Comparison of ENCODE assay signal across 17 mouse cellular contexts in the genomic region with DNA sequence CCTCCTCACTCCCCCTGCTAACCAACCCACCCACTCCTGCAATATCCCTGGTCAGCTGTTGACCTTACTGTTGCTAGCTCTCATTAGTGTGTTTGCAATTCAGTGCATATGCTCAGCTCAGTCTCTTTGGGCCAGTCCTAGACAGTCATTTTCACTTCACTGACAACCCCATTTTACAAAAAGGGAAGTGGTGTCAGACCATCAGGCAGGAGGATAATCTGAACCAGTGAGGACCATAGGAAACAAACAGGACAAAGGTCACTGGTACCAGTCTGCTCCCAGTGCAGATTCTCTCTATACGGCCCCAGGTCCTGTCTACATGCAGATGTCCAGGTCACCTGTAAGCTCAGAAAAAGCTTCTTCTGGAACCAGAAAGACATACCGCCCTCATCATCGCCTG. TPM values are rescaled to one million over a fixed set of nuclear protein-coding genes. Genes with fewer than 3 reads are reported as not detected.
A peak's percentile ranks its signal among the peaks of the same experiment; 100 is the strongest.
DNase-seq lines count a peak whose midpoint lies in the region; ATAC-seq and TF ChIP-seq lines count a peak whose summit lies in the region.
"Had no signal": no experiment of that assay in that cellular context is flagged by ENCODE, and none has a peak within 500 bp of the region (broad histone marks: within the 10 kb centered on the region; RNA-seq: fewer than 3 reads in every experiment).

No protein-coding gene starts in this region.

- no peak overlapping the region for H3K9ac ChIP-seq in midbrain, embryonic 16.5 days (ENCODE audit: low read depth, low read length)
- no peak overlapping the region for H3K9ac ChIP-seq in forebrain, embryonic 15.5 days (replicated peaks)
- no peak overlapping the region for H3K9ac ChIP-seq in hindbrain, postnatal 0 days (replicated peaks; ENCODE audit: low read length)
- H3K9ac ChIP-seq: heart, embryonic 15.5 days; hindbrain, embryonic 15.5 days had no signal

- peaks cover 23% of the 10 kb centered on the region for H3K4me1 ChIP-seq in midbrain, embryonic 10.5 days
- H3K4me1 ChIP-seq in midbrain, embryonic 16.5 days (ENCODE audit: control insufficient read depth, insufficient read depth, low read length) = 0 out of 2 replicates have a peak, but pooled peaks cover 2% of the 10 kb centered on the region
- H3K4me1 ChIP-seq in forebrain, embryonic 15.5 days = peaks cover 13% of the 10 kb centered on the region
- peaks cover 7% of the 10 kb centered on the region; the same call in 1 of the 2 replicates for H3K4me1 ChIP-seq in hindbrain, postnatal 0 days (ENCODE audit: insufficient read depth, low read length)
- H3K4me1 ChIP-seq in kidney, adult 2 months (ENCODE audit: control insufficient read depth, insufficient read depth, low read length) = peaks cover 28% of the 10 kb centered on the region
- H3K4me1 ChIP-seq: hindbrain, embryonic 15.5 days had no signal

- H3K27me3 ChIP-seq in midbrain, embryonic 10.5 days (ENCODE audit: low read depth, poor library complexity, severe bottlenecking) = no peaks in the 10 kb centered on the region
- no peaks in the 10 kb centered on the region for H3K27me3 ChIP-seq in midbrain, embryonic 16.5 days (ENCODE audit: control insufficient read depth, insufficient read depth, low read depth, low read length)
- H3K27me3 ChIP-seq in forebrain, embryonic 15.5 days = no peaks in the 10 kb centered on the region
- no peaks in the 10 kb centered on the region for H3K27me3 ChIP-seq in hindbrain, postnatal 0 days (ENCODE audit: insufficient read depth, low read length)
- no peaks in the 10 kb centered on the region for H3K27me3 ChIP-seq in kidney, adult 2 months (replicated peaks; ENCODE audit: control insufficient read depth, insufficient read depth, low read length)
- H3K27me3 ChIP-seq: heart, embryonic 15.5 days; hindbrain, embryonic 15.5 days had no signal

- 94% methylated on average over 3 of the region's 3 CpGs for WGBS in midbrain, embryonic 10.5 days
- WGBS in midbrain, embryonic 16.5 days = 86% methylated on average over 3 of the region's 3 CpGs
- WGBS in forebrain, embryonic 15.5 days = 92% methylated on average over 3 of the region's 3 CpGs
- 90% methylated on average over 3 of the region's 3 CpGs for WGBS in hindbrain, postnatal 0 days
- 89% methylated on average over 3 of the region's 3 CpGs for WGBS in kidney, adult 2 months

- peaks cover 5% of the 10 kb centered on the region; the same call in 1 of the 2 replicates for H3K36me3 ChIP-seq in midbrain, embryonic 10.5 days
- H3K36me3 ChIP-seq in midbrain, embryonic 16.5 days (ENCODE audit: control insufficient read depth, insufficient read depth, low read length) = no peaks in the 10 kb centered on the region
- H3K36me3 ChIP-seq in forebrain, embryonic 15.5 days = peaks cover 4% of the 10 kb centered on the region
- H3K36me3 ChIP-seq in hindbrain, postnatal 0 days (ENCODE audit: insufficient read depth, low read length) = no peaks in the 10 kb centered on the region
- no peaks in the 10 kb centered on the region; the same call in 1 of the 2 replicates for H3K36me3 ChIP-seq in kidney, adult 2 months (ENCODE audit: control insufficient read depth, insufficient read depth, low read length)
- H3K36me3 ChIP-seq: heart, embryonic 15.5 days; hindbrain, embryonic 15.5 days had no signal

- H3K4me2 ChIP-seq in midbrain, embryonic 16.5 days (ENCODE audit: low read length) = no peak overlapping the region
- H3K4me2 ChIP-seq in forebrain, embryonic 15.5 days (replicated peaks) = no peak overlapping the region
- H3K4me2 ChIP-seq in hindbrain, postnatal 0 days (ENCODE audit: low read depth, low read length) = no peak overlapping the region
- H3K4me2 ChIP-seq: heart, embryonic 15.5 days; hindbrain, embryonic 15.5 days had no signal

- no peak for TF ChIP-seq CTCF in hindbrain, postnatal 0 days (IDR thresholded peaks at IDR 0.05; ENCODE audit: low read depth)
- TF ChIP-seq CTCF in kidney, adult 2 months (conservative IDR thresholded peaks at IDR 0.05; ENCODE audit: insufficient read depth, insufficient read length, low read depth, low read length) = no peak

- no peak overlapping the region for H3K4me3 ChIP-seq in midbrain, embryonic 10.5 days
- no peak overlapping the region for H3K4me3 ChIP-seq in midbrain, embryonic 16.5 days (ENCODE audit: low read depth, low read length)
- H3K4me3 ChIP-seq in forebrain, embryonic 15.5 days = no peak overlapping the region
- no peak overlapping the region for H3K4me3 ChIP-seq in hindbrain, postnatal 0 days (ENCODE audit: low read length)
- H3K4me3 ChIP-seq in kidney, adult 2 months (ENCODE audit: insufficient read depth, low read depth, low read length) = no peak overlapping the region
- H3K4me3 ChIP-seq: heart, embryonic 15.5 days; hindbrain, embryonic 15.5 days had no signal

- no peak for TF ChIP-seq POLR2A in kidney, adult 2 months (IDR thresholded peaks at IDR 0.05; ENCODE audit: low read depth, low read length)

- H3K9me3 ChIP-seq in midbrain, embryonic 10.5 days (replicated peaks) = no peaks in the 10 kb centered on the region
- no peaks in the 10 kb centered on the region for H3K9me3 ChIP-seq in midbrain, embryonic 16.5 days (replicated peaks; ENCODE audit: control insufficient read depth, low read length, poor library complexity, severe bottlenecking)
- H3K9me3 ChIP-seq in forebrain, embryonic 15.5 days = no peaks in the 10 kb centered on the region
- H3K9me3 ChIP-seq in hindbrain, postnatal 0 days (ENCODE audit: low read length) = no peaks in the 10 kb centered on the region
- H3K9me3 ChIP-seq: heart, embryonic 15.5 days; hindbrain, embryonic 15.5 days had no signal

- peak overlapping the region; percentile 78; the same call in 1 of the 2 replicates for H3K27ac ChIP-seq in midbrain, embryonic 10.5 days (replicated peaks)
- H3K27ac ChIP-seq in midbrain, embryonic 16.5 days (ENCODE audit: low read length) = no peak overlapping the region
- peak overlapping the region; percentile 56; the same call in 1 of the 2 replicates for H3K27ac ChIP-seq in forebrain, embryonic 15.5 days (replicated peaks)
- 0 out of 2 replicates have a peak overlapping the region, but pooled peaks have one; percentile 51 for H3K27ac ChIP-seq in hindbrain, postnatal 0 days
- no peak overlapping the region for H3K27ac ChIP-seq in kidney, adult 2 months (ENCODE audit: insufficient read depth, low read depth, low read length)
- H3K27ac ChIP-seq: heart, embryonic 15.5 days had no signal

- ATAC-seq in midbrain, embryonic 16.5 days = no peak
- ATAC-seq in forebrain, embryonic 15.5 days (replicated peaks) = no peak
- no peak for ATAC-seq in hindbrain, postnatal 0 days
- peak; percentile 45 for ATAC-seq in monocyte, adult 5-6 weeks (replicated peaks; ENCODE audit: insufficient number of reproducible peaks, low FRiP score, low TSS enrichment, poor library complexity, severe bottlenecking)

- DNase-seq in midbrain, embryonic 10.5 days (ENCODE audit: low spot score) = no peak
- no peak for DNase-seq in hindbrain, postnatal 0 days (ENCODE audit: low spot score)
- DNase-seq in kidney, adult 2 months = no peak
- no peak for DNase-seq in thymus, postnatal 14 days
- DNase-seq: adrenal gland, postnatal 25 days; cerebellum, adult 8-10 months; embryo, embryonic 11 days; kidney, adult 9 months; kidney, postnatal 4 days; left cerebral cortex, postnatal 4 days; thymus, adult 18-20 months had no signal

RNA-seq across cellular contexts. Expression of a gene that starts 12.2 kb away (rescaled TPM):
- polyA plus RNA-seq in midbrain, embryonic 10.5 days (2016; fragmentation: Nextera tagmentation; extraction: Ambion mirVana) = 9.2 and 20.5 TPM in 2 replicates
- 15.6 and 20.5 TPM in 2 replicates for polyA plus RNA-seq in midbrain, embryonic 16.5 days (2015; fragmentation: Nextera tagmentation; extraction: Ambion mirVana)
- 25.9 and 26.3 TPM in 2 replicates for polyA plus RNA-seq in forebrain, embryonic 15.5 days (2015; fragmentation: Nextera tagmentation; extraction: Ambion mirVana)
- total RNA-seq in hindbrain, postnatal 0 days (2014; rRNA removed) = 33.0 and 43.5 TPM in 2 replicates
- polyA plus RNA-seq in hindbrain, postnatal 0 days (2015; fragmentation: Nextera tagmentation; extraction: Ambion mirVana) = 17.0 and 17.6 TPM in 2 replicates
- total RNA-seq in monocyte, adult 5-6 weeks (2017) = 69.1 to 92.7 TPM (median 70.9 TPM) in 3 replicates
- polyA plus RNA-seq in kidney, adult 2 months (2012; rRNA removed) = 461 and 477 TPM in 2 replicates

RNA-seq across cellular contexts. Expression of a gene that starts 33.0 kb away (rescaled TPM):
- polyA plus RNA-seq in midbrain, embryonic 10.5 days (2016; fragmentation: Nextera tagmentation; extraction: Ambion mirVana) = 0.19 and 0.56 TPM in 2 replicates
- polyA plus RNA-seq in midbrain, embryonic 16.5 days (2015; fragmentation: Nextera tagmentation; extraction: Ambion mirVana) = 0.06 and 0.07 TPM in 2 replicates
- not detected in 2 replicates for polyA plus RNA-seq in forebrain, embryonic 15.5 days (2015; fragmentation: Nextera tagmentation; extraction: Ambion mirVana)
- total RNA-seq in hindbrain, postnatal 0 days (2014; rRNA removed) = 0.26 TPM in 1 of 2 replicates, not detected in the other
- polyA plus RNA-seq in hindbrain, postnatal 0 days (2015; fragmentation: Nextera tagmentation; extraction: Ambion mirVana) = 0.10 and 0.13 TPM in 2 replicates
- not detected in 3 replicates for total RNA-seq in monocyte, adult 5-6 weeks (2017)
- not detected in 2 replicates for polyA plus RNA-seq in kidney, adult 2 months (2012; rRNA removed)
- total RNA-seq: adrenal gland, postnatal 25 days; gastrocnemius, postnatal 4 days had no signal
- polyA plus RNA-seq: heart, embryonic 15.5 days had no signal

RNA-seq across cellular contexts. Expression of a gene that starts 47.7 kb away (rescaled TPM):
- polyA plus RNA-seq in midbrain, embryonic 10.5 days (2016; fragmentation: Nextera tagmentation; extraction: Ambion mirVana) = 35.6 and 38.6 TPM in 2 replicates
- polyA plus RNA-seq in midbrain, embryonic 16.5 days (2015; fragmentation: Nextera tagmentation; extraction: Ambion mirVana) = 37.3 and 38.3 TPM in 2 replicates
- 40.9 and 41.0 TPM in 2 replicates for polyA plus RNA-seq in forebrain, embryonic 15.5 days (2015; fragmentation: Nextera tagmentation; extraction: Ambion mirVana)
- 31.1 and 32.6 TPM in 2 replicates for total RNA-seq in hindbrain, postnatal 0 days (2014; rRNA removed)
- 55.6 and 61.6 TPM in 2 replicates for polyA plus RNA-seq in hindbrain, postnatal 0 days (2015; fragmentation: Nextera tagmentation; extraction: Ambion mirVana)
- total RNA-seq in monocyte, adult 5-6 weeks (2017) = 47.1 to 62.5 TPM (median 55.9 TPM) in 3 replicates
- polyA plus RNA-seq in kidney, adult 2 months (2012; rRNA removed) = 172 and 181 TPM in 2 replicates

Comparison
In these comparisons a context has a peak if more than half of its experiments do, and no peak if none do; other contexts are left out.
1. H3K27ac ChIP-seq: peak in midbrain, embryonic 10.5 days (single experiment), forebrain, embryonic 15.5 days (single experiment) and hindbrain, postnatal 0 days (single experiment); none in midbrain, embryonic 16.5 days (single experiment) and kidney, adult 2 months (single experiment).
2. RNA of a gene that starts 12.2 kb away (polyA plus RNA-seq): 461 to 477 TPM in kidney, adult 2 months; 25.9 to 26.3 TPM in forebrain, embryonic 15.5 days, 15.6 to 20.5 TPM in midbrain, embryonic 16.5 days, 17.0 to 17.6 TPM in hindbrain, postnatal 0 days and 9.2 to 20.5 TPM in midbrain, embryonic 10.5 days; every median in the first group is over 10 times any median in the second.